Mouse (Mus musculus) hematopoietic stem cell, adult 5-6 weeks (primary cell): ENCODE data around the gene Clic4. TPM values are rescaled to one million over a fixed set of nuclear protein-coding genes. Genes with fewer than 3 reads are reported as not detected.
"Not testable (repeated sequence)": the region's sequence is repeated elsewhere in the genome, so short reads cannot be mapped to it uniquely, and the experiment has no call there.

Experiments used
- ATAC-seq, 2 experiments: fragments of 125-278 bp in 1 of 2; replicated peaks in 1 of 2; 2 replicates each; pipeline ENCODE4 v1.8.0; 2016 to 2017; ENCODE audit warnings: inconsistent platforms in 2 of 2, mild to moderate bottlenecking in 2 of 2, moderate number of reproducible peaks in 2 of 2, low read depth in 1 of 2, moderate TSS enrichment in 1 of 2; ENCODE audit not compliant: low FRiP score in 2 of 2, poor library complexity in 2 of 2, severe bottlenecking in 2 of 2, insufficient read depth in 1 of 2, low TSS enrichment in 1 of 2
- total RNA-seq: library from RNA; stranded (forward); fragments of 172-1452, 232-1000 nt; gene quantifications from 2 replicates; pipeline ENCODE4 v1.2.3, GENCODE M21; 2017

Gene Clic4
- total RNA-seq, 1 experiment from 2014 or later: 66.9 TPM

DNA sequence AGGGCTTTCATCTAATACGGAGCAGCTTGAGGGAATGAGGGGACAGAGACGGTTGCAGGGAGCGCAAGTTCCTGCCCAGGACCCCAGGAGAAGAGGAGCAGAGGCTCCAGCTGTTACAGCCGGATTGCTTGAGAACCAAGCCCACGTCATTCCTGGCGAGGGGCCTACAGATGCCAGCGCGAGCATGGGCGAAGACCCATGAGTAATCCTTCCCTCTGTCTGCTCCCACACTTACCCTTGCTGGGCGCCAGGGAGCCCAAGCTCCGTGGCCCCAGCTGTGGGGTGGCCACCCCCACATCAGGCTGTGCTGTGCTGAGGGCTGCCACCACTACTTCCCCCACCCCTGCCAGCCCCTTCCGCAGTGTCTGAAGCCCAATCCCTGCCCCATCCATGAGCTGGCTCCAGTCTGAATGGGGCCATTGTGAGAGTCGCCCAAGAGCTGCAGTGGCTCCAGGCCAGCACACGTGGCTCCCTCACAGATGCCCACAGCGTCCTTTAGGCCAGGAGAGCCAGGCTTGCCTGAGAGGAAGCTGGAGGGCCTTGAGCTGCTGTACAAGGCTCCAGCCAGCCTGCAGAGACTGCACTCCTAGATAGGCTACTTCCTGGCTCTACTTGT is 25.4 kb upstream of the Clic4 start:
- ATAC-seq: no peak

DNA sequence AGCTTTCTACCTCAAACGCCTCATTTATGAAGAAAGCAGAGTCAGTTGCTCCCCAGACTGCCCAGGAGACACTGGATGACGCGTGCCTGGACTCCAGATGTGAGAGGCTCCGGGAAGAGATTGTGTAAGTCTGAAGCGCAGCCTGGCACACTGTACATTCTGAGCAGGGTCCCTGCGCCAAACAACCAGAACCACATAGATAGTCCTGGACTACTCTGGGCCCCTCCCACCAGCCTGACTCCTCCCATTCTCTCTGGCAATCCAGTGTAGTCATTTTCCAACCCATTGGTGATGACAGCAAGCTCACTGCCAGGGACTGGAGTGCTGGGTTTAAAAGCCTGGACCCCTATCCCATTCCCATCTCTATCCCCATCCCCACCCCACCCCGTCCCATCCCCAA is 24.5 kb upstream of the Clic4 start:
- no peak for ATAC-seq

DNA sequence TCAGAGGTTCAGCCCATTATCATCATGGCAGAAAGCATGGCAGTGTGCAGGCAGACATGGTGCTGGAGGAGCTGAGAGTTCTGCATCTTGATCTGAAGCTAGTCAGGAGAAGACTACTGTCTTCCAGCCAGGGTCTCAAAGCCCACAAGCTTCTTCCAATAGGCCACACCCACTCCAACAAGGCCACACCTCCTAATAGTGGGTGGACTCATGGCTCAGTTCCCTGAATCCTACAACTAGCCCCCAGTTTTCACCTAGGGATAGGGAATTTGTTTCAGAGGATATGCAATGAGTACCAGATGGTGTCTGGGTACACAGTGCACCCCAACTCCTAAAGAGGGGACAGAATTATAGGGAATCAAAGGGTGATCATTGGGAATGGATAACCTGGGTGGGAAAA is 24.0 kb upstream of the Clic4 start:
- ATAC-seq: no peak

DNA sequence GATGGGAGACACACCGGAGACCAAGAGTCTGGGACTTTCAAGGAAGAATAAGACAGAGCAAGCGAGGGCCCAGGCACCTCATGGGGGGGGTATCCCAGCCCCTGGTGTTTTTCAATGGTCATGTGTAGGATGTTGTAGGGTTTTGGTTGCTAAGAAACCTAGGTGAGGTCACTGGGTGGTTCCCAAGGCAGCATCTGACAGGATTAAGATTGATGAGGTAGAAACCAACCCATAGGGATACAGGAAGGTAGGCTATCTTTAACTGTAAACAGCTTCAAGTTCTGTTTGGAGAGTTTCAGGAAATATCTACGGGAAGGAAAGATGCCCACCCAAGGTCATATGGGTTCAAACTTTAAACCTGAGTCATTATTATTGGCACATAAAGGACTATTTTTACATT is 21.2 kb upstream of the Clic4 start:
- no peak for ATAC-seq

DNA sequence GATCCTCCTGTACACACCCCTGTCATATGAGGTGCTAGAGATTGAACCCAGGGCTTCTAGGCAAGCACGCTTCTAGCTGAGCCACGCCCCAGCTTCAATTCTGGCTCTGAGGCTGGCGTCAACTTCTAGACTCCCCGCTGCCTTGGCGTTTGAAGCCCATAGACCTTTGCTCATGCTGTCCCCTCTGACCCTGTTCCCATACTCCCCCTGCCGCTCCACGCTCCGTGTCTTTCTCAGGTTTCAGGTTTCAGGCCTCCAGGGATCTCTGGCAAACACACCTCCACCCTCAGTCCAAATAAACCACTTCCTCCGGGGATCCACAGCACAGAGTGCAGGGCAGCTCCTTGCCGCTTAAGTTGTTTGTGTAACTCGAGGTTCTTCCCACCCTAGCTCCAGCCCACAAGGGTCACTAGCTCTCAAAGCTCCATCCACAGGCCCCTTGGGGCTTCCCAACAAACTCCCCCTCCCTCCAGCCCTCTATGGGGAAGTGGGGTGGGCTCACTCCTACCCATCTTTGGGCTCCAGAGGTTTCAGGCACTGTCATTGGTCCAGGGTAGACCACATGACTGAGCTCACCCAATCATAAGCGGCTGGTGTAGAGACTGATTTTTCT is 20.0 kb upstream of the Clic4 start:
- peak; percentile 66 to 68; a peak in 2 of 4 replicates for ATAC-seq

DNA sequence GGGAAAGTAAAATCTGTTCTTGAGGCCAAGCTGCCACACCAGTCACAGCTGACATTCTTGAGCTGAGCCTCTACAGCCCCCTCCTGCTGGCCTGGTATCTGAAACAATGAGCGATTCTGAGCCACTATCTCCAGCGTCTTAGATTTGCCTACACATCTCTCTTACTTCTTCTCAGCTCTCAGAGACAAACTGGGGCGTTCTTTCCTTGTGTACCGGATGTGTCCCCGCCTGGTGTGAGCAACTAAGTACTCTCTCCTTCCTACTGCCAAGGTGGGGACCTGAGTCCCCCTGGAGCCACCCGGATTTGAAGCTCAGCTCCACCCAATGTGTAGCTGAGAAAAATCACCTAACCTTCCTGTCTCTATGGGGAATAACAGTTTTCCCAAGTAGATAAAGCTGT is 19.2 kb upstream of the Clic4 start:
- no peak for ATAC-seq

DNA sequence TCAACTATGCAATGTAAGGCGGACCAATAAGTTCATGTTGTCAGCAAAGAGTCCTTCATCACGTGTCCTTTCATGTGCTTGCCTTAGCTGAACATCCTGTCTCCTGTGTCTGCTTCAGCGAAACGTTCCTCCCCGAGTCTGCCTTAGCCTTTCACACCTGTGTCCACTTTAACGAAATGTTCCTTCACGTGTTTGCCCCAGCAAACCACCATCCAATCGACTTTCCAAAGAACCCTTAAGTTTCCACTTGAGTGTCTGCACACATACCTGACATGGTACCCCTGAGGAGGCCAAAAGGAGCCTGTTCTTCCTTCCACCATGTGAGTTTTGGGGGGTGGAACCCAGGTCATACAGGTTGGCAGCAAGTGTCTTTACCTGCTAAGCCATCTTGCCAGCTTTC is 18.6 kb upstream of the Clic4 start:
- ATAC-seq: no peak

DNA sequence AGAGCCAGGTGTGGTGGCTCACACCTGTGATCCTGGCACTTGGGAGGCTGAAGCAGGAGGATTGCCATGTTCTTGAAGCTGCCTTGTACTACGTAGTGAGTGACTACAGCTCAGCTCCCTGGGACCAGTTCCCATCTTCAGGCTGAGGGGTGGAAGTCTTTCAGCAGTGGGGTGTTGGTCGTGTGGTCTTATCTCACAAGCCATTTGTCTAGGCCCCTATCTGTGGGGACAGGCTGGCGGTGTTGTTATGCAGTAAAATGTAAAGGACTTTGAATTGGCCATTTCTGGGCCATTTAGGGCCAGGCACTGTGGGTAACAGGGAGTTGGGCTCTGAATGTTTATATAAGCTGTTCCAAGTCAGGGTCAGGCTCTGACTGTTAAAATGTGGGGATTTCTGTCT is 15.4 kb upstream of the Clic4 start:
- ATAC-seq: no peak; a peak in 1 of 4 replicates

DNA sequence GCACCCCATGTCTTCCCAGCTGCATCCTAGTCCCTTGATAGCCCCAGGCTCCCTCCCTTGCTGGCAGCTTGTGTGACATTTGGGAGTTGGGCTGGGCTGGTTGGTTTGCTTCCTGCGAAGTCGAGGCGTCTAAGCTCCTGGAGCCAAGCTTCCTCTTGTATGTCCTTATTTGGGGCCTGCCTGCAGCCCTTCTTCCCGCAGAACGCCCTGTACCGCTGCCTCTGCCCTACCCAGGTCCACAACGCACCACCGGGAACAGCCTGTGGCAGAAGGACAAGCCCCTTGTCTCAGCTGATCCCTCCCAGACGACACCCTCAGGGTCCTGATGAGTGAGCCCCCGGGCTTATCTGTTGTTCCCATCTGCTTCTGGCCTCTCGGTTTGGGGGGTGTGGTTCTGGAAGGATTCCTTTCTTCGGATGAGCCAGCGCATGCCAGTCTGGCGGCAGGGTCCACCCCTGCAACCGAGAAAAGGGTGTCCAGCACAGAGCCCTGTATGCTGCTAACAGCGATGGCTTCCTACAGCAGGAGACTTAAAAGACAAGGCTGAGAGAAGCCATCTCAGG is 14.3 kb upstream of the Clic4 start:
- peak; percentile 25 to 74; a peak in 3 of 4 replicates for ATAC-seq

DNA sequence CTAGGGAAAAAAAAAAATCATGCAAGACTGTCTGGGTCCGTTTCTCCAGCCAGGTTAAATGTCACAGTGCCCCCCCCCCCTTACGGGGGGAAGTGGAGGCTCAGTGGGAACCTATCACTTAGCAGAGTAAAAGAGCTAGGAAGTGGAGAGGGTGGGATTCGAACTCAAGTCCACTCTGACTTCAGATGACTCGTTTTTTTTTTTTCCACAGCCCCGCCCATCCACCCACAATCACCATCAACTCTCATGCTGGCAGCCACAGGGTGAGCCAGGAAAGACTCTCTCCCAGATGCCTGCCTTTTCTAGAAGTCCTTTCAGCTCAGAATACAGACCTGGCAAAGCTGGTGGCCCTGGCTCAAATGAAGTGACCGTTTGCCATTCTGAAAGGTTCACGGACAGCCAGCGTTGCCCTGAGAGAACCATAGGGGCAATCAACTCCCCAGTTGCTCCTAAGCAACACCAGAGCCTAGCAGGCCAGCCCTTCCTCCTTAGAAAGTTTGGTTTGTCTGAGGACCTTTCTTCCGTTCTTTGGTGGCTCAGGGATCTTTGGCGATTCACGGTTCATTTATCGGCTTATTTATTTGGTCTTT is 13.5 kb upstream of the Clic4 start:
- ATAC-seq: no peak

DNA sequence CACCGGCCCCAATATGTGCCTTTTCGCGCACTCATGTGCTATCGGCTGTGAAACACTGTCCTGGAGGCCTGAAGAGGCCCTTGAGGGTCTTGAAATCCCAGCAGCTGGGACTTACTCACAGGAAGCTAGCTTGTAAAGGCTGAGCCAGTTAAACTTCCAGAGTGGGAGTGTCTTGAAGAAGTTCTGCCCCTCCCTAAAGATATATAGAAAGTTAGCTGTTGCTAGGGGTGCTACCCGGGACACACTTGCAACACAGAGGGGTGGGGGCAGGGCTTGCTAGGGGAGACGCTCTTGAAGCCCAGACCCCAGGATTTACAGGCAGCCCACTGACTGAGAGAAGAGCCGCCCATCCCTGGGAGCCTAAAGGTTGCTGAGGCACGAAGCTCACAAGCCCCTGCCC is 12.8 kb upstream of the Clic4 start:
- ATAC-seq: no peak

DNA sequence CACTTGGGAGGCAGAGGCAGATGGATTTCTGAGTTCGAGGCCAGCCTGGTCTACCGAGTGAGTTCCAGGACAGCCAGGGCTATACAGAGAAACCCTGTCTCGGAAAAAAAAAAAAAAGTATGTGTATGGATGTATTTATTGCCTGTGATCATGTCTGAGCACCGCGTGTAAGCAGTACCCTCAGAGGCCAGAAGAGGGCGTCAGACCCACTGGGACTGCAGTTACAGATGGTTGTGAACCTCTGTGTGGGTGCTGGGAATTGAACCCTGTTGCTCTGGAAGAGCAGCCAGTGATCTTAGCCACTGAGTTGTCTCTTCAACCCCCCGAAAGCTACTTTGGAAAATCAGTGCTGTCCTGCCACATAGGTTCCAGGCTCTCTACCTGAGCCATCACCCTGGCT is 11.3 kb upstream of the Clic4 start:
- no peak for ATAC-seq

DNA sequence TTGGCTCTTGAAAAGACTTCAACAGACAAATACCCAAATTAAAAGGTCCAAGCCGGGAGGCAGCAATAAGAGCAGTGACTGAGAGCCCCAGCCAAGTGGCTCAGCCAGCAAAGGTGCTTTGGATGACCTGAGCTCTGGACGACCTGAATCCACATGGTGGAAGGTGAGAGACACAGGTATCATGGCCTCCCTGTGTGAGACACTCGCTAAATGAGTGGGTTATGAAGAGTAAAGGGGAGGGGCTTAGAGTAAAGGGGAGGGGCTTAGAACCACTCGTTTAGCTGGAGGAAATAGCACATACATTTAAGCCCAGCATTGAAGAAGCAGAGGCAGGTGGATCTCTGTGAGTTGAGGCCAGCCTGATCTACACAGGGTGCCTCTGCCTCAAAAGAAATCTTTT is 10.8 kb upstream of the Clic4 start:
- no peak for ATAC-seq

DNA sequence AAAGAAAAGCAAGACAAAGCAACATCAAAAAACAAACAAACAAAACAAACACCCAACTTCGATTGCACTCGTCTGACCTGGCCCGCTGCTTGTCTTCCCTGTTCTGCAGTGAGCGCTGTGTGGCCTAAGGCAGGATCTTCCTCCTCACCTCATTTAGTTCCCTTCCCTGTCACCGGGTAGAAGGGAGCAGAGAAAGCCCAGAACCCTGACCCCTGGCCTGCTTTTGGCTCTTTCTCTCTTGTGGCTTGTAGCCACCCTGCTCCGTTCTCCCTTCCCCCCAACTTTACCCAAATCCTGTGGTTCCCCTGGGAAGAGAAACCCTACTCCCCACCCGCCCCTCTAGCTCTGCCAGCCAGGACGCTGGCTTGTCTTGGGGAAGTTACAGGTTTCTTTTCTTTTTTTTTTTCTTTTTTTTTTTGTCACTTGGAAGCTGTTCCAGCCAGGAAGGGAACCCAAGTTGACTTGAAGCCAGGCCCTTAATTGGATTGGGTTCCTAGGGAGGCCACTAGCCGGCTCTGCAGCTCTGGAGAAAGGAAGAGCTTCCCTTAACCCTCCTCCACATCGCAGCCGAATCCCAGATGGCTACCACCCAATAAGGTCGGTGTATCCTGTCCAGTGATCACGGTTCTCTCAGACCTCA is 10.2 kb upstream of the Clic4 start:
- no peak for ATAC-seq

DNA sequence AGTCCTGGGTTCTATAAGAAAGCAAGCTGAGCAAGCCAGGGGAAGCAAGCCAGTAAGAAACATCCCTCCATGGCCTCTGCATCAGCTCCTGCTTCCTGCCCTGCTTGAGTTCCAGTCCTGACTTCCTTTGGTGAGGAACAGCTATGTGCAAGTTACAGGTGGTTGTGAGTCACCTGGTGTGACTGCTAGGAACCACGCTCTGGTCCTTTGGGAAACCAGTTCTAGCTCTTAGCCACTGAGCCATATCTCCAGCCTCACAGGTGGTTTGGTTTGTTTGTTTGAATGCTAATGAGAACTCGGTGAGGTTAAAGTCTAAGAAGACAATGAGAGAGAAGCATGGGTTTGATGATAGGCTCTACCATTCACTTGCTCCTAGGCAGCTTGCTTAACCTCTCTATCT is 7.4 kb upstream of the Clic4 start:
- ATAC-seq: not testable (repeated sequence)

DNA sequence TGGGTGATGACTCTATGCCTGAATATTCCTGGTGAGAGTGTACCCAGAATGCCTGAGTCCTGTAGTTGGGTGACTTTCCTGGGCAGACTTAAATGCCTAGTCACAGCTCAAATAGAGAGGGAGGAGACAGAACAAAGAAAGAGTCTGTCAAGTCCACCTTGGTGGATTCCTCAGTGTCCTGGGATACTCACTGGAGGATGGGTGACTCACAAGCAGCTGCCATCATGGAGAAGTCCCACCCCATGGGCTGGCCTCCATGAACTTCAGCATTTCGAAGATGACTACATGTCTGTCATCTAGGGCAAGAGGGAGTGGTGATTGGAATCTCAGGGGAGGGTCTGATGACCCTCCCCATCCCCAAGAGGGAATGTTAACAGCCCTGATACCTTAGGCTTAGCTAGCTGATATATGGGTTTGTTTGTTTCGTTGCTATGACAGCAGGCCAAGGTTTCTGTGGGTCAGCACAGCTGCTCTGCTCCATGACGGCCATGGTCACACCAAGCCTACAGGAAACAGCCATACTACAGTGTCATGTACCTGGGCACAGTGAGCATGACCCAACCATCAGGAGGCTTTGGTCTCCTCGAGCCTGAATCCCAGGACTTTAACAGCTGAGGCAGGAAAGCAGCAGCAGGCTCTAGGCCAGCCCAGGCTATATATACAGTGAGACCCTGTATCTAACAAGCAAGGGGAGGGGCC is 4.2 kb upstream of the Clic4 start:
- no peak for ATAC-seq

DNA sequence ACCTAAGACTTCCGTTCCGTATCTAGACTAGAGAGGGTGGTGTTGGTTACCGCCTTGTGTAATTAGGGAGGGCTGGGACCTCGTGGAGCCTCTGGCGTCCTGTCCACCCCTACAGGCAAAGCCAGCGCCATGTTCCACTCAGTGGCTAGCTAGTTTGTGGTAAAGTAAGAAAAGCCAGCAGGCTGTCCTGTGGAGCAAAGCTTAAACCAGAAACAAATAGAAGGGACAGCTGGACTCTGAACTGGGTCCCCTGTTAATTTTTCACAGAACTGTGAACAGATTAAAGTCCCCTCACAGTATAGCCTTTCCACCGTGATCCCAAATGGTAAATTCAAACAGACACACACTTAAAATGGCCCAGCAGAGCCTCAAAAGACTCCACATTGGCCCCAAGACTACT is 2.1 kb upstream of the Clic4 start:
- no peak for ATAC-seq

DNA sequence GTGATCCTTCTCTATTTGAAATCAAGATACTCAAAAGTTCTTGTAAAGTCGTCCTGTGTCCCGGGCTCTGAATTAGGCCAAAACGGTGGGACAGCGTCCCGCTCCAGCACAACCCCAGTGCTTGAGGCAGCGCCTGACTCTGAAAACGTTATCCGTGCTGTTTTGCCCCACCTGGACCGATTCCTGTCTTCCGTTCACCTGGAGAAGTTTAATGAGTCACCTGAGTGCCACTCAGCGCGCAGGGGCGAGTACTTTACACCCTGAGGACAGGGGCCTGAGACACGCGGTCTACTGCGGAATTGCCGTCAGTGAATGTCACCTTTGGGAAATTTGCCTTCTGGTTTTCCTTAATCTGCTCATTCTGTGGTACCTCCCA is 681 bp upstream of the Clic4 start:
- no peak for ATAC-seq
